Mouse (Mus musculus) embryo, embryonic 11 days (tissue): ENCODE results near the gene Trim44.

Source experiments
- DNase-seq: peaks from one replicate; pipeline ENCODE4 v3.0.0-alpha.2; 2015

Gene Trim44

DNA sequence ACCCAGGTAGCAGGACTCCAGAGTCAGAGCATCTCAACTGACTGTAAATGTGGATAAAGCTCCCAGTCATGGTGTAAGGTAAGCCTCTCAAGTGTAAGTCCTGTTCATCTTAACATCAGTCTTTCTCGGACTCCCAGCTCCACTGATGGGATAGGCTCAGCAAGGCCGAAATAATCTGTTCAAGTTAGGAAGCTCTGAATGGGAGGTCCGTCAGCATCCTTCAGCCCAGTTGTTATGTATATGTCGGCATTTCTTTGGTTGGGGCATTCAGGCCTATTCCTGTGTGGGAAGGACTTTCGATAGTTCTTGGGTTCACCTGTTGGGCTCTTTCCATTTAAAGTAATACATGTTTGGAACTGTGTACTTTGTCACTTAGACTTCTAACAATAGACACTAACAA, 3.6 kb downstream of the Trim44 start:
- DNase-seq, result no peak

DNA sequence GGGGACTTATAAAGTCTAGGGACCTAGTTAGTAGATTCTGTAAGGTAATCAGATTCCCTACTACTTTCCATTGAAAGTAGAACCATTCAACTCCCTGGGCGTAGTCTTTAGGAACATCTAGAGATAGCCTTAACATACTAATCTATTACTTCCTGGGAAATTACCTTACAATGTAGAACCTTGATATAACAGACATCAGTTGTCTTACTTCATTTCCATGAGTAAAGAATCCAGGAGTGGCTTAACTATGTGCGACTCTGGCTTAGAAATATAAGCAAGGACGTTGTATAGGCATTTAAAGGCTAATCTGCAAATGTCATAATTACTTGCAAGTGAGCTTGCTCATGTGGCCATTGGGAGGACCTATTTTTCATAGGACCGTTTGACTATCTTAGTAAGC, 4.3 kb downstream of the Trim44 start:
- no peak for DNase-seq

DNA sequence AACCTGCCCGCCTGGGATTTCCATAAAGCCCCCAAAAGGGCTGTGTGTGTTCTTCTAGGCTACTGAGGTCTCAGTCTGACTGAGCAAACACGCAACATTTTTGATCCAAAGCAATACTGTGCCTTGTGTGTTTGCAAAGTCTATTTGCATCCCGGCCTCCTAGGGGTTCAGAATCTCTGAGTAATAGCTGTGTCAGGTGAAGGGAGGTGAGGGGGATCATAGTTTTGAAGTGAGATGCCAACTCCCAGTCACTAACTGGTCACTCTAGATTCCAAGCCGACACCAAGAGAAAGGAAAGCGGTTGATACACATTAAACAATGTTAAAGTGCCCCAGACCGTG, 6.3 kb downstream of the Trim44 start:
- no peak for DNase-seq

DNA sequence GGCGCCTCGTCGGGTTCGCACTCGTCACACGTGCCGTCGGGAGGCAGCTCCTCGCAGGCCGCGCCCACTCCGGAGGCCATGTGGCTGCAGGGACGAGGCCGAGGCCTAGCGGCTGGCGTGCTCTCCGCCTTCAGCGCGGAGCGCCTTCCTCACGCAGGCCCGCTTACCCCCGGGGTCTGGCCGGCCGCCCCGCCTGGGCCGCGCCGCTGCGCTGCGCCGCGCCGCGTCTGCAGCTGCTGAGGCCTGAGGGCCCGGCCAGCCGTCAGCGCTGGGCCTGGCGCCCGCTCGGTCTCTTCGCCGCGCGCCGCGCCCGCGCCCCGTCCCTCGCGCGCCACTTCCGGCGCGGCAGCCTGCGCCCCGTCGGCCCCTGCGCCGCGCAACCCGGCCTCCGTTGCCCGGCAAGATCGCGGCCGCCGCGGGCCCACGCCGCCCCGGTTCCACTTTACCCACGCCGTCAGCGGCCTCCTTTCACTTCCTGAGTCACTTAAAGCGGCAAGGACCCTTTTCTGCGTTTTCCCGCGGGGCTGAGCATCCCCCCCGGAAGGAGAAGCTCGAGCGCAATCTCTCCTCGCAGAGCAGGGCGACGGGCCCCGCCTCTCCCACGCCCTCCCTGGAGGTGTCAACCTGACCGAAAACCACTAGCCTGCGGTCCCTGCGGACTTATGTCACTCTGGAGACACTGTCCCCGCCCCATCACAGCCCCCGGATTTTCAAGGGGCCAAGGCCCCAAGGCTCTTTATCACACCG, 6.8 kb downstream of the Trim44 start:
- peak; percentile 87 for DNase-seq

DNA sequence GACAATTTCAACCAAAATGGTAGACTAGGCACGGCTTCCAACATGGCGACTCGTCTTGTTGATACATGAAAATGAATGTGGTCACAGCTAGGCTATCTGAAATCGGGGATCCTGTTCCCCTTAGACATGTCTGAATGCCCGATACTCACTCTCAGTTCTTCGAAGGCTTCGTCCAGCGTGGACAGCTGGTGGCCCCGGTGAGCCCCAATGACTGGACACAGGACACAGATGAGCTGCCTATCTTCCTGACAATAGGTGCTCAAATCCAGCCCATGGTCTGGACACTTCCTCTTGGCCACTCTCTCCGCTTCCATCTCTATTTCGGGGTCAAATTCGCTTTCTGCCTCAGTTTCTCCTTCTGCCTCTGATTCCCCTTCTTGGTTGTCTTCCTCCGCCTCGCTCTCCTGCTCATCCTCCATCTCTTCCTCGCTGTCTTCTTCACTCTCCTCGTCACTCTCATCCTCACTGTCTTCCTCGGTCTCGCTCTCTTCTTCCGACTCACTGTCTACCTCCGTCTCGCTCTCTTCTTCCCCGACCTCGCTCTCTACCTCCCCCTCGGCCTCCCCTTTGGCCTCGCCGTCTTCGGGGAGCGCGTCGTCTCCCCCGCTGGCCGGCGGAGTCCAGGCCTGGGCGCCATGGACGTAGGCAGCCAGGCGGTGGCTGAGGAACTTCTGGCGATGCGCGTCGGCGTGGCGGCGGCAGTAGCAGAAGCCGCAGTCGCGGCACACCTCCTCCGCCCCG, 7.6 kb downstream of the Trim44 start:
- no peak for DNase-seq

DNA sequence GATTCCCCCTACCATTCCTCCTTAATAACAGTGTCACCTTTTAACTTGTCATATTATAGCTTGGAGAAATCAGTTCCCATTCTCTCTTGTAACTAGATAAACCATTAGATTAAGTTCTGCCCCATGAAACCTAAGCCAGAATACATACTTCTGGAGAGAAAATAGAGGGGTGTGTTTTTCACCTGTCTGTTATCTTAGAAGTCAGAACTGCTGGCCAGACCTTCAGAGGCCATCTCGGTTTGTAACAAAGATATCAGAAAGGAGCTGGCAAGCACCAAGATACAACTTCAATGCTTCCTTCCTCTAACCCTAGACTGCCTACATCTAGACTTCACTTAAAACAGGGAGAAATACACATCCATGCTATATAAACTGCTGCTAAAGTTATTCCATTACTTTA, 11.1 kb downstream of the Trim44 start:
- no peak for DNase-seq

DNA sequence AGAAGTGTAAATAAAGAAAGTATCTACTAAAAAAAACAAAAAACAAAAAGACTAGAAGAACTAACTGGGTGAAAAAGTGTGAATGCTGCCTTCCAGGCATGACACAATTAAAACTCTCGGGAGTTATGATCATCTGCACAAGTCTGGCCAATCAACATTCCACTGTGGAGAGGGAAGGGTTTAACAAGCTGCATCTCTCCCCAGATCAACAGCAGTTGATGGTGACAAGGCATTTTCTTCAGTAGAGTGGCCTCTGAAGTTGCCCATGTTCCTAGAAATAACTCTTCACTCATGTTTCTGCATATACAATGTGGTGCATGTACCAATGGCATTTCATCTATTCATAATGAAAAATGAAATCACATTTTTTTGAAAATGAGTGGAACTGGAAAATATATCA, 14.2 kb downstream of the Trim44 start:
- DNase-seq, result no peak

DNA sequence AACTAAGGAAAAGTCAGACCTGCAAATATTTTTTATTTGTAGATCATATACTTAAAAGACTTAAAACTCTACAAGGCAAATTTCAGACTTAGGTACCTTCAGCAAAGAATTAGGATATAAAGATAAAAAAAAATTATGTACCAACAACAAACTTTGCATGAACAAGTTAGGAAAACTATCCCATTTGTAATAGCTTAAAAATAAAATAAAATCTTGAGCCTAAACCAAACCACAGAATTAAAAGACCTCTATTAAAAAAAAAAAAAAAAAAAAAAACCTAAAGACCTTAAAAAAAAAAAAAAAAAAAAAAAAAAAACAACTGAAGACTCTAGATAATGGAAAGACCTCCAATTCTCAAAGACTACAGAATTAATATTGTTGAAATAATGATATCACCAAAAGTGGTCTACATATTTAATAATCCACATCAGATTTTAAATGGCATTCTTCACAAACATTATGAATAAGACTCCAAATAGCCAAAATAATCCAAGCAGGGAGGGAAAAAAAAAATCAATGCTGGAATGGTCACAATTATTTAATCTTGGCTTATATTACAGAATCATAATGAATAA, 22.2 kb downstream of the Trim44 start:
- DNase-seq, result no peak

DNA sequence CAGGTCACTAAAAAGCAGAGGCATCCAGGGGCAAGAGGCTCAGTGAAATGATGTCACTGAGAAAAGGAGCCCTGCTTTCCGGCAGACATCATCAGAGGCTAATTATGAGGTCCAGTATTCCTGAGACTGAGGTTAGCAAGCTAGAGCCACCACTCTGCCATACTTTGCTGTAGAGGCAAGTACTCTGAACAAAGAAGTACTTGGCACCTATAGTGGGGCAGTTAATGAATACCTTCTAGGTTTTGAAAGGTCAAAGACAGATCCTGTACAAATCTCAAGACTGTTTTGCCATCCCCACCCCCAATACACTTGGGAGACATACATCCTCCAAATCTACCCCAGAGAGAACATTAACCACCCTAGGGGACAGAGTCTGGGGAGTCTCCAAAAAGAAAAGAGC, 23.1 kb downstream of the Trim44 start:
- DNase-seq, result no peak

DNA sequence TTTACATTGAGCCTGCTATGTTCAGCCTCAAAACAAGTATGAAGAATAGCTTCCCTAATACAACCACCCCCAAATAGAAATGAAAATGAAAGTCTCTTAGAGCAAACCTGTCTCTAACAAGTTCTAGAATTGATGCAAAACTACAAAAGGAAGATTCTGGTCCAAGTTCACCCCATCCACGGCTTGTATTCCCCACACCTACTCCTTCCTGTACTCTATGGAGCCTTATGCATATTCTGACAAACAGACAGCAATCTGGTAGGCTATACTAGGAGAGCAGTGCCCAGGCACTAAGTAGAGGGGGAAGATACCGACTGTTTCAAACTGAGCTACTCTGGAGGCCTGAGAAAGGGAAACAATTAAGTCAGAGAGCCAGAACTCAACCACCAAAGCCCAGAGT, 23.6 kb downstream of the Trim44 start:
- DNase-seq, result no peak

DNA sequence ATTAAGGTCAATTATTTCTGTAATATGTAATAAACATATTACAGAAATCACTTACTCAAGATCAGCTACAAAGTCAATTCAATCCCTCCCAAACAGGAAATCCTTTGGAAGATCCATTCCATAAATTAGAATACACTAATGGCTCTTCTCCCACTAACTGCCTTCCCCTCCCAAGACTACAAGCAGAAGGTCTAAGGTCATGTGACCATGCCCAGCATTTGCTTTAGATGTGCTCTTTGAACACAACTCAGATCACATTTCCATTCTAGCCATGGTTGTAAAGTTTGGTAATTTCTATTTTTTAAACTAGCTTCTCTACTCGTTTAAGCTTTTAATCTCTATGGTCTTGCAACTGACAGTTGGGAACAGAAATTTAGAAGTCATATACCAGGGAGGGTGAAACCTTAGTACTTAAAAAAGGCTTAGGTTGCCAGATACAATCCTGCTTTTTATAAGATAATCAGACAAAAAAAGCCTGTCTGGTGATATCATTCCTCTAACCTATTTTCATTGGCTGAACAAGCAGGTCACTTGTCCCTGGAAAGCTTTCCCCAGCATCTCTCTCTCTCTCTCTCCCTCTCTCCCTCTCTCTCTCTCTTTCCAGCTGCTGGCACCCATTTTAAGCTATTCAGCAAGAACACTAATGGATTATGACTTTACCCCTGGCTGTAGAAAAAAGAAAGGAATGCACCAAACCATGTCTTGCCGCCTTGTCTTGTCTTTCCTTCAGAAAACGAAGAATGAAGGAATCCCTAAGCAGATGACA, 24.4 kb downstream of the Trim44 start:
- no peak for DNase-seq

DNA sequence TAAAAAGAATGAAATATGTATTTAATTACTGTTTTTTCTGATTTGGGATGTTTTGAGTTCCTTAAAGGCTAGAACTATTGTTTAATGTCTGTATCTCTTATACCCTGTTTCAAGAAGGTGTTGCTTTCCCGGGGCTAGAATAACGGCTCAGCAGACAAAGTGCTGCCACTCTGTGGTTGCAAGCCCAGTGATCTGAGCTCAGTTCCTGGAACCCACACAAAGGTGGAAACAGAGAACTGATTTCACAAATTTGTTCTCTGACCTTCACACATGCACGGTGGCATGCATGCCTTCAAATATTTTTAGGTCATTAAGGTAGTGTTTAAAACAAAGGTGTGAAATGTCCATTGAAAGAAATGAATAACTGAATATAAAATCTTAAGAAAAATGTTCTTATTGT, 25.1 kb downstream of the Trim44 start:
- no peak for DNase-seq

DNA sequence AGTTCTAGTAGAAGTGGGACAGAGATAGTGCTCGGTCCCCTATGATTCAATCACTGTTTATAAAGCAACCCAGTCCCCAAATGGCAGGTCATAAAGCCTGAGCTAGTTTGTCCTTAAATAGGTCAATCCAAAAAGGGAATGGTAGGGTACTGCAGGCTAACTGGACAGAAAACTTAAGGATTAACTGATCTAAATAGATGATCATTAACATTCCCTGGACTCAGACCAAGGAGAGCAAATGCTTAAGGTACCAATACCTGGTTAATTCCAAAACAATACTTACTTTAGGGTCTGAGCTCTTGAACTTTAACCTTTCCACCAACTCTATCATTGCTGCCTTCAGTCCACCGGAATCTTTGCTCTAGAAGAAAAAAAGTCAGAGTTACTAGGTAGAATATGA, 27.0 kb downstream of the Trim44 start:
- no peak for DNase-seq

DNA sequence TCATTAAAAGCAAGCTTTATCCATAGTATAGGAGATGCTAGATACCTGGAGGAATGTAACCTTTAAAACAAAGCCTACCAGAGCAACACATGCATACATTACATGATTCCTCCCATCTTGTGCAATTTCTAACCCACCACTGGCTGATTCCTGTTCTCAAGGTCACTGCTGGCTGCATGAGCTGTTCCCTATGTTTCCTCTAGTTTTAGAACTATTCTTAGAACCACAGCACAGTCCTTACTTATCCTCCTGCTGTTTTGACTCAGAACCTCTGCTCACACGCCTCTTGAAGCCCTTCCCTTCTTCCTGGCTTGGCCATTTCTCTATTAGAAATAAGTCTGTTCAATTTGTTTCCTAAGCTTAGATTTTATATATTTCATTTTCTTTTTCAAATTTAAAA, 28.7 kb downstream of the Trim44 start:
- DNase-seq, result no peak

DNA sequence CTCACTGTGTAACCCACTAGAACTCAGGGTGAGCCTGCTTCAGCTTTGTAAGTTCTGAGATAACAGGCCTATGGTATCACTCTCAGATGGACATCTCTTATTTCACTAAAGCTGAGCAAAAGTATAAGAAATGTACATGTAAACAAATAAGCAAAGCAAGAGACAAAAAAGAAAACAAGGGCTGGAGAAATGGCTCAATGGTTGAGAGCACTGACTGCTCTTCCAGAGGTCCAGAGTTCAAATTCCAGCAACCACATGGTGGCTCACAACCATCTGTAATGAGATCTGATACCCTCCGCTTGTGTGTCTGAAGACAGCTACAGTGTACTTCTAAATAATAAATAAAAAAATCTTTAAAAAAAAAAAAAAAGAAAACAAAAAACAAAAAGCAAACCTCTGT, 29.2 kb downstream of the Trim44 start:
- no peak for DNase-seq

DNA sequence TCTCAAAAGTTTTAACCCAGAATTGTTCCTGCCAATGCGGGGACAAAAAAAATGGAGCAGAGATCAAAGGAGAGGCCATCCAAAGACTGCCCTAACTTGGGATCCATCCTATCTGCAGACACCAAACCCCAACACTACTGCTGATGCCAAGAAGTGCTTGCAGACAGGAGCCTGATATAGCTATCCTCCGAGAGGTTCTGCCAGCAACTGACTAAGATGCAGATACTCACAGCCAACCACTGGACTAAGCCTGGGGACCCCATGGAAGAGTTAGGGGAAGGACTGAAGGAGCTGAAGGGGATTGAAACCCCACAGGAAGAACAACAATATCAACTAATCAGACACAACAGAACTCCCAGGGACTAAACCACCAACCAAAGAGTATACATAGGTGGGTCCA, 30.3 kb downstream of the Trim44 start:
- no peak for DNase-seq

DNA sequence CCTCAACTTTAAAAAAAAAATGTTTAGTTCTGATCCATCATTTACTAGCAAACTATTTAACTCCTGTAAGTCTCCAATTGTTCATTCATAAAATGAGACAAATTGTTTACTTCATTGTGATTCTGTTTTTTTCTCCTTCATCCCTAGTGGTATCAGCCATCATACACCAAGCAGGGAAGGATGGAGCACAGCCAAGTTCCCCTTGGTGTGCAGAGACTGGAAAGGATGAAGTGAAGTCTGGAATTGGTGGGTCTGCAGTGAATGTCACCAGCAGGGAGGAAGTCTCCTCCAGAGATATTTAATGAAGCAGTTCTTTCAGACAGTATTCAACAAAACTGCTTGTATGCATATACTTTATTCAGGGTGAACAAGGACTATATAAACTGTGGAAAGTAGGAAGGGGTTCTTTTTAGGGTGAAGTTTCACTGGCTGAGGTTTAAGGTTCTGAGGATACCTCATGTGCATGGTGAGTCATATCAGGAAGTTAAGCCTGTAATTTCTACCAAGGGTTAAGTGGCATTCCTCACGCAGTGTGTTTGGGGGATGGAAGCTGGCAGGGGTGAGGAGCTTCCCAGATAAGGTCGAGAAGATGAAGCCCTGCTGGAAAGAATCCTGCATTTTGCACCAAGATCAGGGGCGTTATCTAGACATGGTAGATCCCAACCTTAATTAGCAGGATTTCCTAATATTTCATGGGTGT, 34.1 kb downstream of the Trim44 start:
- DNase-seq, result no peak

DNA sequence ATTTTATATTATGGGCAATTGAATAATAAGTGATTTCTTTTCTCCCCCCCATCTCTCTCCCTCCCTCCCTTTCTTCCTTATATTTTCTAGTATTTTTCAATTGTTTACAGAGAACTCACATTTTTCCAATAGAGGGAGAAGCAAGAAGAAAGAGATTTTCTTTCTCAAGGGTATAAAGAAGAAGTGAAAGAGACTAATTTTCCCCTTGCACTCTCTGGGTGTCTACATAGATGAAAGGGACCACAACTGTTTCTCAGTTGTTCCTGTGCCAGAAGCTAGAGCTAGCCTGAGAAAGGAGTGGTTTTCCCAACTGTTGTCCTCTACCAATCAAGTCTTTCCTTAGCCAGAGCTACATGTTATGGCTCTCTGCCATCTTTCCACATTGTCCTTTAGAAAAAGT, 34.9 kb downstream of the Trim44 start:
- DNase-seq, result no peak

DNA sequence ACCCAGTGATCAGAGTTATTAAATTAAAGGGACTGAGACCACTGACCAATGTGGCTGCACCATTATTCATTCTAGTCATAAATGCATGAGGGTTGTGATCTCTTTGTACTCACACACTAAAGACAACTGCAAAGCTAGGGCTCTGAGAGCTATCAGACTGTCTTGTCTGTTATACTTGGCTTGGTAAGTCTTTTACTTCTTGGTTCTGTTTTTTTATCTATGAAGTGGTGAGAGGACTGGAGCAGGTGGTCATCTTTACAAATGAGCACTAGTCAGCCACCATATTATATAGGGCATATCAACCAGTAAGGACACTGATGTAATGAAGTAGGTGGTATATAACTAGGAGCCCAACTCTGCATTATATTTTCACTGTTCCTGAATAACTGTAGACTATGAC, 36.3 kb downstream of the Trim44 start:
- DNase-seq, result no peak

DNA sequence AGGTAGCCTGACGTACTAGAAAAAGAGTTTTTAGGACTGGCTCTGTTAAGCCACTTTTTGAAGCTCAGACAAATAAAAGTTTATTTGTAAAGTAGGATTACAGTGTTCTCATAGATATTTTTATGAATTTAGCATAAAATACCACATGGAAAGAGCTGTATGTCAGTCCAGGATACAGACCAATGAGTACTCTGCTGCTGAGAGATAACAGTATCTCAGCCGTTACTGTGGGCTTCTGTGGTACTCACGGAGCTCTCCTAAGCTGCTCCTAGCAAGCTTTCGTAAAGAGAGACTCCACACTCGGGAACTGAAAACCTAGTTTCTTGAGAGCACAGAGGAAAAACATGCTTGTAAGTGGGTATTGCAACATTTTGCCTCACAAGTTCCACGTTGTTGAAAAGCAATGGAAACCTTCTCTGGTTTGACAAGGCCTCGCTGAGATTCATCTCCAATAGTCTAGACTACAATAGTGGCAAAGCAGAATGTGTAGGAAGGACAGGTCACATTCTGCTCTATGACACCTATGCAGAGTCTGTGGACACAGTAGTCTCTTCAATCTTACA, 41.6 kb downstream of the Trim44 start:
- DNase-seq, result no peak

DNA sequence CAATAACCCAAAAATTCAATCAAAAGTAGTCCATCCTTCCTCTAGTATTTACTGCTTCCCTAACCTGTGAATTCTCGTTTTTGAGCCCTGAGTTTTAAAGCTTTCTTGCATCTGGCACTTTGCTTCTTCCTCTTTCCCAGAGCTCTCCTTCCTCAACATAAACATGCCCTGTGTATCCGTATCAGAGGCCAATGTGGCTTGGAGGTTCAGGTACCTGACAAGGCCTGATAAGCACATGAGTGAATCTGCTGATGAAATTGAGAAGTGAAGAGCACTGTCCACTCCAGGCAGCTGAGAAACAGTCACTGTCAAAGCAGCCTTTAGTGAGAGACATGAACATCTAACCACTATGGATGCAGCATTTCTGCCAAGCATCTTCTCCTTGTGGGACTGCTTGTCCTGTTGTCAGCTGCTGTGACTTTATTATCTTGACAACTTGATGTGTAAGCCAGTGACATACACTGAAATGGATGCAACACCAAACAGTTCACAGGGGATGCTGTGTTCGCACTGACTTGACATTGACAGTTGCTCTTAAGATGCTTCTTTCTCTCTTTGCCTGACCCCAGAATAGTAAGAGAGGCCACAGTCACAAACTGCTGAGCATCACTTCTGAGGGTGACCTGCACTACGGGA, 42.9 kb downstream of the Trim44 start:
- no peak for DNase-seq

DNA sequence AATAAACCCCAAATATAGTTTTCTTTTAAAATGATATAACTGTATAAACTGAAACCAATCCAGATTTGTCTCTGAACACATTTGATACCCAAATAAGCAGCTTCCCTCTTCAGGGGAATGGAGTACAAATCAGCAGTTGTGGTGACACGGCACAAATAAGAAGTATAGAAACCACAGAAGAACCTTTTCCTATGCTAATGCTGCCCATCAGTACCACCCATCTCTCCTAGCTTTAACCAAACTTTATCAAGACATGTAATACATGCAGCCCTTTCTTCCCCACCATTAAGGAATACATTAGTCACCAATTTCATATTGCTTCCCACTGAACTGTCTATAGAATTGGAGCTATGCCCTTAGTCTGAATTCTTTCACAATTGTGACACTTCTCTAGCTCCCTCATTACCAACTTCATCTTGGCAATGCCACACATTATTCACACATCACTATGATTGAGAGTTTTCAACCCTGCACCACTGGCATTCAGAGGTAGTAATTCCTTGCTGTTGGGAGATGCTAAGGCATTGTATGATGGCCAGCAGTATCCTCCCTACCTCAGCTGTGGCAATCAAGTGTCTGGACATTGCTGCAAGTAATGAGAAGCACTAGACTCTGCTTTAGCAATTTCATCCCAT, 44.6 kb downstream of the Trim44 start:
- DNase-seq, result no peak
